33 mouse cellular contexts compared by ENCODE assay signal in genomic region chr14:33669891-33670290, GRCm38 (mm10).
"Had no signal": no experiment of that assay in that cellular context is flagged by ENCODE, and none has a peak within 500 bp of the region (broad histone marks: within the 10 kb centered on the region; RNA-seq: fewer than 3 reads in every experiment).

No protein-coding gene starts in this region.

- ATAC-seq: hindbrain, embryonic 16.5 days; hindbrain, postnatal 0 days; inflammation-experienced regulatory T-cells, adult 6 months; intestine, embryonic 15.5 days; intestine, embryonic 16.5 days; intestine, postnatal 0 days had no signal

- H3K4me2 ChIP-seq: heart, embryonic 13.5 days; heart, embryonic 15.5 days; hindbrain, embryonic 12.5 days; hindbrain, embryonic 13.5 days; hindbrain, embryonic 14.5 days; hindbrain, embryonic 15.5 days; intestine, embryonic 15.5 days; kidney, embryonic 15.5 days had no signal

- H3K36me3 ChIP-seq: heart, embryonic 13.5 days; heart, embryonic 15.5 days; hindbrain, embryonic 10.5 days; hindbrain, embryonic 12.5 days; hindbrain, embryonic 13.5 days; hindbrain, embryonic 15.5 days; intestine, embryonic 15.5 days; kidney, embryonic 15.5 days had no signal

- H3K27me3 ChIP-seq: heart, embryonic 13.5 days; hindbrain, embryonic 12.5 days; hindbrain, embryonic 13.5 days; hindbrain, embryonic 15.5 days; intestine, embryonic 15.5 days had no signal

- DNase-seq: heart, postnatal 10 days; heart, postnatal 14 days; heart, postnatal 36 days; heart, postnatal 4 days; kidney, adult 11 months; kidney, adult 18-20 months; kidney, adult 2 months; kidney, adult 8-10 months; kidney, adult 9 months; kidney, postnatal 10 days; kidney, postnatal 14 days; kidney, postnatal 25 days; kidney, postnatal 36 days; kidney, postnatal 4 days; layer of hippocampus, adult 9-11 months; layer of hippocampus, postnatal 36 days had no signal

- H3K4me3 ChIP-seq: heart, embryonic 13.5 days; heart, embryonic 15.5 days; hindbrain, embryonic 10.5 days; hindbrain, embryonic 12.5 days; hindbrain, embryonic 13.5 days; hindbrain, embryonic 15.5 days; intestine, embryonic 15.5 days; kidney, embryonic 15.5 days; layer of hippocampus, adult 2 months; left cerebral cortex, adult 2 months had no signal

- H3K9ac ChIP-seq: heart, embryonic 13.5 days; heart, embryonic 15.5 days; hindbrain, embryonic 12.5 days; hindbrain, embryonic 13.5 days; hindbrain, embryonic 14.5 days; hindbrain, embryonic 15.5 days; intestine, embryonic 15.5 days; kidney, embryonic 15.5 days had no signal

- H3K4me1 ChIP-seq: heart, embryonic 13.5 days; heart, embryonic 15.5 days; hindbrain, embryonic 10.5 days; hindbrain, embryonic 12.5 days; hindbrain, embryonic 13.5 days; hindbrain, embryonic 15.5 days; intestine, embryonic 15.5 days; kidney, embryonic 15.5 days had no signal

- H3K27ac ChIP-seq: heart, embryonic 13.5 days; heart, embryonic 15.5 days; hindbrain, embryonic 10.5 days; hindbrain, embryonic 12.5 days; hindbrain, embryonic 13.5 days; hindbrain, embryonic 14.5 days; hindbrain, embryonic 15.5 days; hindbrain, postnatal 0 days; intestine, embryonic 15.5 days; kidney, embryonic 15.5 days; kidney, postnatal 0 days; layer of hippocampus, adult 2 months; left cerebral cortex, adult 2 months had no signal

- H3K9me3 ChIP-seq: heart, embryonic 13.5 days; heart, embryonic 15.5 days; hindbrain, embryonic 10.5 days; hindbrain, embryonic 12.5 days; hindbrain, embryonic 13.5 days; hindbrain, embryonic 15.5 days; intestine, embryonic 15.5 days; kidney, embryonic 15.5 days had no signal
